Comparison of ENCODE assay signal across 9 mouse cellular contexts in the genomic region with DNA sequence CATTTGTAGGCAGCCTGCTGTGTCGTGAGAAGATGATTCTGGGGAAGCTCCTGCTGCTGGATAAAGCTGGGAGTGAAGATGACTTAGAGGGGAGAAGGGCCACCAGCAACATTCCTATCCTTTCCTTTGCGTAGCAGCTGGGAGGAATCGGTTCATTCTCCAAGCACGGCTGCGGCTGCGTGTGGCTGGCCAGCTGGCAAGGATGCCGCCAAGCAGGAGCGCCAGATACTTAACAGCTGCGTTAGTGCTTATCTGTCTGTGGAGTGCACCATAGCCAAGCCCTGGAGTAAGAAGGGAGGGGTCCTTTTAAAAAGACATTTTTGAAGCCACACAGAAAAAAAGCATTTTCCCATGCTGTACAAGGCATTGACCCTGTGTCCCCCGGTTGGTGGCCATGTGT.
DNase-seq lines count a peak whose midpoint lies in the region; ATAC-seq and TF ChIP-seq lines count a peak whose summit lies in the region.
"Had no signal": no experiment of that assay in that cellular context is flagged by ENCODE, and none has a peak within 500 bp of the region (broad histone marks: within the 10 kb centered on the region; RNA-seq: fewer than 3 reads in every experiment).

No protein-coding gene starts in this region.

- no peaks in the 10 kb centered on the region for H3K9me3 ChIP-seq in kidney, embryonic 15.5 days (replicated peaks)
- no peaks in the 10 kb centered on the region for H3K9me3 ChIP-seq in midbrain, embryonic 10.5 days (replicated peaks)
- H3K9me3 ChIP-seq: G1E had no signal

- no peak overlapping the region for H3K9ac ChIP-seq in kidney, embryonic 15.5 days

- WGBS in kidney, adult 2 months, result 78% methylated on average over 10 of the region's 10 CpGs
- 76% methylated on average over 10 of the region's 10 CpGs for WGBS in kidney, embryonic 15.5 days
- WGBS in midbrain, embryonic 10.5 days, result 89% methylated on average over 10 of the region's 10 CpGs

- peak; percentile 7 for DNase-seq in kidney, adult 2 months
- no peak for DNase-seq in kidney, adult 9 months
- DNase-seq in heart, adult 18-20 months, result peak; percentile 68 to 80
- peak; percentile 24 to 33 for DNase-seq in layer of hippocampus, adult 2 months (ENCODE audit: low spot score in 2 of 2)
- peak; percentile 19 for DNase-seq in ovary, adult 18-20 months (ENCODE audit: low spot score)
- no peak for DNase-seq in thymus, postnatal 25 days
- no peak for DNase-seq in midbrain, embryonic 10.5 days (ENCODE audit: low spot score)

- no peak for TF ChIP-seq POLR2A in kidney, adult 2 months (IDR thresholded peaks at IDR 0.05; ENCODE audit: low read depth, low read length)

- no peak overlapping the region for H3K4me3 ChIP-seq in kidney, adult 2 months (ENCODE audit: insufficient read depth, low read depth, low read length)
- H3K4me3 ChIP-seq in layer of hippocampus, adult 2 months, result no peak overlapping the region
- no peak overlapping the region for H3K4me3 ChIP-seq in kidney, embryonic 15.5 days (replicated peaks)
- H3K4me3 ChIP-seq in midbrain, embryonic 10.5 days, result no peak overlapping the region

- no peak for TF ChIP-seq CTCF in kidney, adult 2 months (conservative IDR thresholded peaks at IDR 0.05; ENCODE audit: insufficient read depth, insufficient read length, low read depth, low read length)
- no peak for TF ChIP-seq CTCF in layer of hippocampus, adult 2 months (conservative IDR thresholded peaks at IDR 0.05)

- no peak for ATAC-seq in kidney, embryonic 15.5 days (replicated peaks; ENCODE audit: low FRiP score)

- no peaks in the 10 kb centered on the region for H3K27me3 ChIP-seq in kidney, adult 2 months (replicated peaks; ENCODE audit: control insufficient read depth, insufficient read depth, low read length)
- H3K27me3 ChIP-seq in kidney, embryonic 15.5 days, result no peaks in the 10 kb centered on the region
- H3K27me3 ChIP-seq in midbrain, embryonic 10.5 days (ENCODE audit: low read depth, poor library complexity, severe bottlenecking), result no peaks in the 10 kb centered on the region

- H3K4me2 ChIP-seq in kidney, embryonic 15.5 days, result no peak overlapping the region

- H3K27ac ChIP-seq in kidney, adult 2 months (ENCODE audit: insufficient read depth, low read depth, low read length), result no peak overlapping the region
- H3K27ac ChIP-seq in layer of hippocampus, adult 2 months, result no peak overlapping the region
- H3K27ac ChIP-seq in kidney, embryonic 15.5 days, result no peak overlapping the region
- H3K27ac ChIP-seq in midbrain, embryonic 10.5 days (replicated peaks), result no peak overlapping the region

- no peaks in the 10 kb centered on the region for H3K4me1 ChIP-seq in kidney, adult 2 months (ENCODE audit: control insufficient read depth, insufficient read depth, low read length)
- peaks cover 5% of the 10 kb centered on the region; the same call in 1 of the 2 replicates for H3K4me1 ChIP-seq in kidney, embryonic 15.5 days
- H3K4me1 ChIP-seq in midbrain, embryonic 10.5 days, result no peaks in the 10 kb centered on the region

- no peaks in the 10 kb centered on the region for H3K36me3 ChIP-seq in kidney, adult 2 months (ENCODE audit: control insufficient read depth, insufficient read depth, low read length)
- no peaks in the 10 kb centered on the region for H3K36me3 ChIP-seq in kidney, embryonic 15.5 days
- H3K36me3 ChIP-seq in midbrain, embryonic 10.5 days, result no peaks in the 10 kb centered on the region
- H3K36me3 ChIP-seq: G1E had no signal

Comparison
In these comparisons a context has a peak if more than half of its experiments do, and no peak if none do; other contexts are left out.
1. DNase-seq: peak in kidney, adult 2 months (single experiment), heart, adult 18-20 months (2 of 2), layer of hippocampus, adult 2 months (2 of 2) and ovary, adult 18-20 months (single experiment); none in kidney, adult 9 months (single experiment), thymus, postnatal 25 days (single experiment) and midbrain, embryonic 10.5 days (single experiment).